13 mouse cellular contexts compared by ENCODE assay signal in the genomic region with DNA sequence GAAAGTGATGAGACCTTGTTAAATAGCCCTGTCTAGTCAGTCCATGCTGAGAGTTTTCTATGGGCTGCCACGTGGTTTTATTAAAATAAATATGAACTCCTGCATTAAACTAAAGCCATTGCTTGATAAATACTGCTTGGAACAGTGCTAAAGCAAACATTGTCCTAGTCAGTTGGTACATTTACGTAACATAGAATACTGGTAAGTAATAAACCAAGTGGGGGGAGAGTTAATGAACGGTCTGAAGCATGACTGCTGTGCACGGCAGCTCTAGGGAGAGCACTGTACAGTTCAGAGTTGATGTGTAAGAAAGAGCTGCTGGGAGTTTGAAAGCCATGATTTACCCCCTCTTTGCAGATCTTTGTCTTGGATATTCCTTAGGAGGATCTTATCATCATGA. TPM values are rescaled to one million over a fixed set of nuclear protein-coding genes. Genes with fewer than 3 reads are reported as not detected.
A peak's percentile ranks its signal among the peaks of the same experiment; 100 is the strongest.
DNase-seq lines count a peak whose midpoint lies in the region; ATAC-seq and TF ChIP-seq lines count a peak whose summit lies in the region.
"Had no signal": no experiment of that assay in that cellular context is flagged by ENCODE, and none has a peak within 500 bp of the region (broad histone marks: within the 10 kb centered on the region; RNA-seq: fewer than 3 reads in every experiment).

No protein-coding gene starts in this region.

- WGBS in kidney, embryonic 15.5 days, result 46% methylated on average over 4 of the region's 4 CpGs
- WGBS in forebrain, postnatal 0 days, result 30% methylated on average over 4 of the region's 4 CpGs
- 30% methylated on average over 4 of the region's 4 CpGs for WGBS in midbrain, embryonic 14.5 days
- WGBS in limb, embryonic 10.5 days, result 81% methylated on average over 4 of the region's 4 CpGs

- intact Hi-C loops in left cerebral cortex, postnatal 10 days (cut with DNase I), result no loop called here

- H3K27ac ChIP-seq in kidney, embryonic 15.5 days, result no peak overlapping the region
- 0 out of 2 replicates have a peak overlapping the region, but pooled peaks have one; percentile 11 for H3K27ac ChIP-seq in forebrain, postnatal 0 days (ENCODE audit: low read depth, low read length)
- H3K27ac ChIP-seq in midbrain, embryonic 14.5 days (replicated peaks; ENCODE audit: low read depth, low read length), result peak overlapping the region; percentile 63
- H3K27ac ChIP-seq in limb, embryonic 10.5 days, result no peak overlapping the region
- H3K27ac ChIP-seq: left cerebral cortex, adult 2 months; liver, embryonic 14.5 days had no signal

- H3K4me1 ChIP-seq in kidney, embryonic 15.5 days, result peaks cover 19% of the 10 kb centered on the region
- H3K4me1 ChIP-seq in forebrain, postnatal 0 days (ENCODE audit: insufficient read depth), result no peaks in the 10 kb centered on the region; the same call in 1 of the 2 replicates
- peaks cover 30% of the 10 kb centered on the region for H3K4me1 ChIP-seq in midbrain, embryonic 14.5 days (ENCODE audit: control insufficient read depth, insufficient read depth, low read length)
- H3K4me1 ChIP-seq in limb, embryonic 10.5 days, result peaks cover 17% of the 10 kb centered on the region

- no peaks in the 10 kb centered on the region for H3K36me3 ChIP-seq in kidney, embryonic 15.5 days
- no peaks in the 10 kb centered on the region for H3K36me3 ChIP-seq in forebrain, postnatal 0 days (ENCODE audit: insufficient read depth)
- H3K36me3 ChIP-seq in midbrain, embryonic 14.5 days (ENCODE audit: control insufficient read depth, insufficient read depth, low read length), result no peaks in the 10 kb centered on the region
- H3K36me3 ChIP-seq in limb, embryonic 10.5 days, result no peaks in the 10 kb centered on the region; the same call in 1 of the 2 replicates

- H3K4me3 ChIP-seq in kidney, embryonic 15.5 days (replicated peaks), result no peak overlapping the region
- no peak overlapping the region for H3K4me3 ChIP-seq in forebrain, postnatal 0 days (ENCODE audit: low read depth, low read length)
- H3K4me3 ChIP-seq in midbrain, embryonic 14.5 days (replicated peaks; ENCODE audit: low read depth, low read length), result no peak overlapping the region
- H3K4me3 ChIP-seq in limb, embryonic 10.5 days, result no peak overlapping the region
- H3K4me3 ChIP-seq: erythroblast, embryonic 14.5 days; left cerebral cortex, adult 2 months; myocyte had no signal

- no peak overlapping the region for H3K9ac ChIP-seq in kidney, embryonic 15.5 days
- H3K9ac ChIP-seq in forebrain, postnatal 0 days, result no peak overlapping the region
- H3K9ac ChIP-seq in midbrain, embryonic 14.5 days (replicated peaks; ENCODE audit: low read length), result no peak overlapping the region
- H3K9ac ChIP-seq: liver, embryonic 14.5 days had no signal

- H3K4me2 ChIP-seq in kidney, embryonic 15.5 days, result no peak overlapping the region
- no peak overlapping the region for H3K4me2 ChIP-seq in forebrain, postnatal 0 days (ENCODE audit: low read depth)
- H3K4me2 ChIP-seq in midbrain, embryonic 14.5 days (ENCODE audit: low read length), result no peak overlapping the region

- H3K9me3 ChIP-seq in kidney, embryonic 15.5 days (replicated peaks), result no peaks in the 10 kb centered on the region
- H3K9me3 ChIP-seq in forebrain, postnatal 0 days (ENCODE audit: low read length), result no peaks in the 10 kb centered on the region
- H3K9me3 ChIP-seq in midbrain, embryonic 14.5 days (ENCODE audit: control insufficient read depth, low read length), result no peaks in the 10 kb centered on the region
- no peaks in the 10 kb centered on the region for H3K9me3 ChIP-seq in limb, embryonic 10.5 days (replicated peaks)

- TF ChIP-seq CTCF in forebrain, postnatal 0 days (IDR thresholded peaks at IDR 0.05; ENCODE audit: low read depth), result no peak

- no peak for DNase-seq in kidney, postnatal 10 days
- DNase-seq in NIH3T3 (ENCODE audit: low read depth), result peak; percentile 40
- DNase-seq in forebrain, postnatal 0 days, result no peak
- no peak for DNase-seq in midbrain, embryonic 14.5 days
- no peak for DNase-seq in left cerebral cortex, postnatal 10 days (ENCODE audit: extremely low spot score in 1 of 2, low spot score in 2 of 2)
- DNase-seq in limb, embryonic 10.5 days (ENCODE audit: low spot score), result no peak
- DNase-seq: kidney, adult 11 months had no signal

- H3K27me3 ChIP-seq in kidney, embryonic 15.5 days, result no peaks in the 10 kb centered on the region
- no peaks in the 10 kb centered on the region for H3K27me3 ChIP-seq in forebrain, postnatal 0 days (ENCODE audit: insufficient read depth, low read length)
- no peaks in the 10 kb centered on the region for H3K27me3 ChIP-seq in midbrain, embryonic 14.5 days (ENCODE audit: control insufficient read depth, insufficient read depth, low read length)
- H3K27me3 ChIP-seq in limb, embryonic 10.5 days (ENCODE audit: low read depth, poor library complexity, severe bottlenecking), result no peaks in the 10 kb centered on the region

- ATAC-seq in kidney, embryonic 15.5 days (replicated peaks; ENCODE audit: low FRiP score), result peak; percentile 52; the same call in 1 of the 2 replicates
- no peak for ATAC-seq in forebrain, postnatal 0 days
- ATAC-seq in midbrain, embryonic 14.5 days (ENCODE audit: low FRiP score, low TSS enrichment), result no peak
- ATAC-seq in granulocyte monocyte progenitor cell, adult 5-6 weeks (replicated peaks; ENCODE audit: poor library complexity, severe bottlenecking), result no peak

RNA-seq across cellular contexts. Expression of a gene that starts 49.3 kb away (rescaled TPM):
- polyA plus RNA-seq in kidney, embryonic 15.5 days (2015; fragmentation: Nextera tagmentation; extraction: Ambion mirVana), result 235 and 255 TPM in 2 replicates
- 216 and 245 TPM in 2 replicates for total RNA-seq in forebrain, postnatal 0 days (2014; rRNA removed)
- 250 and 269 TPM in 2 replicates for polyA plus RNA-seq in forebrain, postnatal 0 days (2015; fragmentation: Nextera tagmentation; extraction: Ambion mirVana)
- 240 and 278 TPM in 2 replicates for polyA plus RNA-seq in midbrain, embryonic 14.5 days (2014; fragmentation: Nextera tagmentation; extraction: Ambion mirVana)
- 108 and 137 TPM in 2 replicates for total RNA-seq in granulocyte monocyte progenitor cell, adult 5-6 weeks (2014; fragmentation: Nextera tagmentation)
- 265 and 275 TPM in 2 replicates for total RNA-seq in granulocyte monocyte progenitor cell, adult 5-6 weeks (2017)
- 100 to 1,000 TPM; 124 to 127 TPM for total RNA-seq in left cerebral cortex, postnatal 10 days (2021)
- 292 and 302 TPM in 2 replicates for polyA plus RNA-seq in limb, embryonic 10.5 days (2016; fragmentation: Nextera tagmentation; extraction: Ambion mirVana)

Comparison
In these comparisons a context has a peak if more than half of its experiments do, and no peak if none do; other contexts are left out.
1. H3K27ac ChIP-seq: peak in forebrain, postnatal 0 days (single experiment) and midbrain, embryonic 14.5 days (single experiment); none in kidney, embryonic 15.5 days (single experiment) and limb, embryonic 10.5 days (single experiment).